Mouse (Mus musculus) kidney, embryonic 14.5 days (tissue): ENCODE data around the gene Arhgap15. TPM values are rescaled to one million over a fixed set of nuclear protein-coding genes. Genes with fewer than 3 reads are reported as not detected.

Experiments
- ATAC-seq: fragments of 200-750 bp; cut with Nextera tagmentation; 2 replicates; pipeline ENCODE4 v1.8.0; 2017; ENCODE audit warnings: moderate number of reproducible peaks, mild to moderate bottlenecking, moderate TSS enrichment, moderate library complexity; ENCODE audit not compliant: low FRiP score, low TSS enrichment
- H3K27ac ChIP-seq: fragments of 300-500 bp; sonication (generic); 2 replicates; pipeline ENCODE4 v1.5.1; 2014; ENCODE audit warnings: low read depth, mild to moderate bottlenecking, low read length, moderate library complexity, mixed read lengths
- H3K27me3 ChIP-seq: fragments of 300-500 bp; sonication (generic); 2 replicates; pipeline ENCODE4 v1.6.1; 2014; ENCODE audit warnings: mild to moderate bottlenecking, low read length; ENCODE audit not compliant: control insufficient read depth, insufficient read depth
- H3K36me3 ChIP-seq: fragments of 300-500 bp; sonication (generic); 2 replicates; pipeline ENCODE4 v1.6.1; 2014; ENCODE audit warnings: low read length, mixed read lengths; ENCODE audit not compliant: control insufficient read depth, insufficient read depth
- H3K4me1 ChIP-seq: fragments of 300-500 bp; sonication (generic); 2 replicates; pipeline ENCODE4 v1.6.1; 2014; ENCODE audit warnings: low read length, mixed read lengths; ENCODE audit not compliant: control insufficient read depth, insufficient read depth
- H3K4me2 ChIP-seq: fragments of 300-500 bp; sonication (generic); replicated peaks from 2 replicates; pipeline ENCODE4 v1.6.1; 2014; ENCODE audit warnings: low read depth, mild to moderate bottlenecking, low read length
- H3K4me3 ChIP-seq: fragments of 300-500 bp; sonication (generic); 2 replicates; pipeline ENCODE4 v1.5.1; 2014; ENCODE audit warnings: mild to moderate bottlenecking, low read length
- H3K9ac ChIP-seq: fragments of 300-500 bp; sonication (generic); 2 replicates; pipeline ENCODE4 v1.6.1; 2014; ENCODE audit warnings: low read depth, mild to moderate bottlenecking, low read length, moderate library complexity
- H3K9me3 ChIP-seq: fragments of 300-500 bp; sonication (generic); 2 replicates; pipeline ENCODE4 v1.6.1; 2016; ENCODE audit warnings: low read length; ENCODE audit not compliant: control insufficient read depth
- WGBS: fragments of 180-500 bp; shearing (Covaris S2); extraction: QIAGEN DNeasy Blood & Tissue Kit; methylation state at CpG from one replicate; pipeline ENCODE4 v1.1.7; 2014; 5-methylcytosine and 5-hydroxymethylcytosine counted together
- polyA plus RNA-seq: library from polyadenylated mRNA; unstranded; fragments of >200 nt; fragmentation: Nextera tagmentation; extraction: Ambion mirVana; gene quantifications from 2 replicates; pipeline ENCODE4 v1.2.1, GENCODE M21; 2014

Gene Arhgap15
- polyA plus RNA-seq, 1 experiment from 2014 or later: 1.0 TPM

GRCm38 (mm10) chr2:44416331-44416730 lies 667.7 kb downstream of the Arhgap15 start:
- no peak for ATAC-seq
- Histone ChIP-seq H3K36me3 (no peaks in the 10 kb centered on the region), H3K4me1 (no peaks in the 10 kb centered on the region), H3K4me2 (no peak overlapping the region), H3K9me3 (no peaks in the 10 kb centered on the region), H3K9ac (no peak overlapping the region), H3K27ac (no peak overlapping the region), H3K4me3 (no peak overlapping the region), H3K27me3 (no peaks in the 10 kb centered on the region)
- WGBS: 81% methylated on average over 4 of the region's 4 CpGs

- no peak overlapping the region for H3K27ac ChIP-seq
- no peak overlapping the region for H3K9ac ChIP-seq
Measured at GRCm38 (mm10) chr2:44419547-44420225, 671.1 kb downstream of the Arhgap15 start.

DNA sequence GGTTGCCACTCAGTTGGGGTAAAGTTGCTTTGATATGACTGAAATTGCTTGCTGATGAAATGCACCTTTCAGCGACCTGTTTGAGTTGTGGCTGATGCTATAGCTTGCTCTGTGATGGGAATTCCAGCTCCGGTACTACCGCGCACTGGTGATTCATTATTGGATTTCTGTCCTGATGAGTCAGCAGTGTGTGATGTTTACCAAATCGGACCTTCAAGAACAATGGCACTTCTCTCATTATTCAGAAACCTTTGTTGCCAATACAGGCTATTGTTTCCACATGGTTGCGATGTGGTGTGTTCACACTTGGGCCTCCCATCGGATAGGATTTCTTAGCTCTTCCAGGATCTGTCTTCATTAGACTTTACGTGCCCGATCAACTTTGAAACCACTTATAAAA lies 681.9 kb downstream of the Arhgap15 start:
- Histone ChIP-seq H3K27ac (no peak overlapping the region), H3K9me3 (no peaks in the 10 kb centered on the region), H3K4me3 (no peak overlapping the region), H3K4me1 (no peaks in the 10 kb centered on the region), H3K4me2 (no peak overlapping the region), H3K36me3 (no peaks in the 10 kb centered on the region), H3K27me3 (no peaks in the 10 kb centered on the region), H3K9ac (no peak overlapping the region)
- ATAC-seq: no peak
- WGBS: 82% methylated on average over 9 of the region's 9 CpGs

More at GRCm38 (mm10) chr2:44419547-44420225, 671.1 kb downstream of the Arhgap15 start:
- no peaks in the 10 kb centered on the region for H3K4me1 ChIP-seq
- H3K4me2 ChIP-seq: no peak overlapping the region
- H3K4me3 ChIP-seq: no peak overlapping the region
- no peak for ATAC-seq
- WGBS: 88% methylated on average over 4 of the region's 4 CpGs
- H3K9me3 ChIP-seq: no peaks in the 10 kb centered on the region
- H3K27me3 ChIP-seq: no peaks in the 10 kb centered on the region
- H3K36me3 ChIP-seq: no peaks in the 10 kb centered on the region

- Histone ChIP-seq H3K4me3 (no peak overlapping the region), H3K27ac (no peak overlapping the region), H3K36me3 (no peaks in the 10 kb centered on the region), H3K9me3 (no peaks in the 10 kb centered on the region), H3K9ac (no peak overlapping the region), H3K4me1 (no peaks in the 10 kb centered on the region), H3K4me2 (no peak overlapping the region), H3K27me3 (no peaks in the 10 kb centered on the region)
- no peak for ATAC-seq
- 74% methylated on average over 5 of the region's 5 CpGs for WGBS
Measured at GRCm38 (mm10) chr2:44436652-44437051, 688.0 kb downstream of the Arhgap15 start.

GRCm38 (mm10) chr2:44437496-44438057 lies 689.0 kb downstream of the Arhgap15 start:
- ATAC-seq: no peak
- Histone ChIP-seq H3K4me2 (no peak overlapping the region), H3K4me1 (no peaks in the 10 kb centered on the region), H3K9ac (no peak overlapping the region), H3K9me3 (peaks cover 7% of the 10 kb centered on the region), H3K36me3 (no peaks in the 10 kb centered on the region), H3K27me3 (no peaks in the 10 kb centered on the region), H3K4me3 (no peak overlapping the region), H3K27ac (no peak overlapping the region)
- WGBS: 79% methylated on average over 8 of the region's 8 CpGs

DNA sequence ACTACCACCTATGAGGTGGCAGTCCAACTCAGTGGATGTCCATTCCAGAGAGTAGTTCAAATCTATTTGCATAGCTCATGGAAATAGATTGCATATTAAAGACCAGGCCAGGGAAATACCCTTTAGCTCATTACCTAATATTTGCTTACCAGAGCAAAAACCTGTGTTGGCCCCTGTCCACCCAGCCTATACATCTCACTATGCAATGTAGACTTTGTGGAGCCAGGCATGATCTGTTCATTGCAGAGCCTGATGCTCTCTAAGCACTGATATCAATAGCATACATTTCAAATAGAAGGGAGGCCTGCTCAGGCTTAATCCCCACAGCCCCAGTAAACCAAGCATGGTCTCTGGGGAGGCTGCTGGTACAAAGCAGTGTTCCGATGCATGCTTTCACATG lies 689.4 kb downstream of the Arhgap15 start:
- no peak overlapping the region for H3K4me2 ChIP-seq
- H3K9ac ChIP-seq: no peak overlapping the region
- no peaks in the 10 kb centered on the region for H3K27me3 ChIP-seq
- no peaks in the 10 kb centered on the region for H3K4me1 ChIP-seq
- H3K27ac ChIP-seq: no peak overlapping the region
- no peak for ATAC-seq
- no peak overlapping the region for H3K4me3 ChIP-seq
- 83% methylated on average over 1 of the region's 1 CpGs for WGBS
- no peaks in the 10 kb centered on the region for H3K36me3 ChIP-seq
- peaks cover 10% of the 10 kb centered on the region for H3K9me3 ChIP-seq

DNA sequence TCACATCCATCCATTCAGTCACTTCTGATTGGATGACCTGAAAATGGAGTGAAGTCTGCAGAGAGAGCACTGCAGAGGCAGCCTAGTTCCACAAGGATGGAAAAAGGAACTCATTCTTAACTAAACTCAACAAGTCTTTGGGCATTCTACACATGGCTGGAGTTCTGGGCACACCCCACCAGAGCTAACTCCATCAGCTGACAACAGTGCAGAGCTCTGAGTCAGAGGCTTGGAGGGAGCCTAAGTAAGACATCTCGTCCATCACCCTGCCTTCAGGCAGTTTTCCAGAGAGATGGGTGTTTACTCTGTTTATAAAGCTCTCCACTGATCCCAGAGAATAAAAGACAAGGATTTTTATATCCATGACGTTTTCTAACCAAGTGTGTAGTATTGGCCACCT lies 696.3 kb downstream of the Arhgap15 start:
- Histone ChIP-seq H3K27ac (no peak overlapping the region), H3K4me2 (no peak overlapping the region), H3K4me3 (no peak overlapping the region), H3K9me3 (peaks cover 10% of the 10 kb centered on the region), H3K36me3 (no peaks in the 10 kb centered on the region), H3K27me3 (no peaks in the 10 kb centered on the region), H3K9ac (no peak overlapping the region), H3K4me1 (no peaks in the 10 kb centered on the region)
- WGBS: 81% methylated on average over 2 of the region's 2 CpGs
- ATAC-seq: no peak

Other genes starting within 250 kb of the Arhgap15 start
- gene Kynu, start 193.5 kb upstream of the Arhgap15 start, polyA plus RNA-seq: 2.3 and 3.5 TPM in 2 replicates